In genomic region chr13:95375554-95375914, GRCm38 (mm10) we compare ENCODE assay signal across 8 mouse cellular contexts. TPM values are rescaled to one million over a fixed set of nuclear protein-coding genes. Genes with fewer than 3 reads are reported as not detected.
A peak's percentile ranks its signal among the peaks of the same experiment; 100 is the strongest.
DNase-seq lines count a peak whose midpoint lies in the region; ATAC-seq and TF ChIP-seq lines count a peak whose summit lies in the region.

No protein-coding gene starts in this region.

- H3K36me3 ChIP-seq in kidney, embryonic 16.5 days (ENCODE audit: insufficient read depth, low read length) = peaks cover 5% of the 10 kb centered on the region; the same call in 1 of the 2 replicates
- H3K36me3 ChIP-seq in embryonic facial prominence, embryonic 11.5 days (replicated peaks; ENCODE audit: control insufficient read depth, insufficient read depth, low read depth, low read length) = no peaks in the 10 kb centered on the region
- H3K36me3 ChIP-seq in intestine, embryonic 15.5 days = peaks cover 4% of the 10 kb centered on the region
- H3K36me3 ChIP-seq in myocyte (ENCODE audit: control insufficient read depth, insufficient read depth) = peaks cover 8% of the 10 kb centered on the region

- no peaks in the 10 kb centered on the region for H3K9me3 ChIP-seq in kidney, embryonic 16.5 days (ENCODE audit: low read length)
- H3K9me3 ChIP-seq in embryonic facial prominence, embryonic 11.5 days (replicated peaks; ENCODE audit: control insufficient read depth, low read length) = no peaks in the 10 kb centered on the region
- no peaks in the 10 kb centered on the region for H3K9me3 ChIP-seq in intestine, embryonic 15.5 days

- H3ac ChIP-seq in myocyte (ENCODE audit: control insufficient read depth, insufficient read length) = peak overlapping the region; percentile 100

- peak overlapping the region; percentile 92 for H3K9ac ChIP-seq in kidney, embryonic 16.5 days (replicated peaks; ENCODE audit: low read length)
- peak overlapping the region; percentile 94 for H3K9ac ChIP-seq in embryonic facial prominence, embryonic 11.5 days (replicated peaks; ENCODE audit: low read length)
- H3K9ac ChIP-seq in intestine, embryonic 15.5 days = peak overlapping the region; percentile 90; the same call in 1 of the 2 replicates

- H3K4me3 ChIP-seq in kidney, embryonic 16.5 days (ENCODE audit: low read length) = peak overlapping the region; percentile 89
- peak overlapping the region; percentile 99 for H3K4me3 ChIP-seq in embryonic facial prominence, embryonic 11.5 days (ENCODE audit: low read depth, low read length)
- H3K4me3 ChIP-seq in intestine, embryonic 15.5 days (replicated peaks) = peak overlapping the region; percentile 100
- peak overlapping the region; percentile 46 for H3K4me3 ChIP-seq in myocyte

- DNase-seq in kidney, adult 11 months = no peak
- no peak for DNase-seq in embryonic facial prominence, embryonic 11.5 days (ENCODE audit: low spot score)
- no peak for DNase-seq in cerebellum, adult 11-12 months
- no peak for DNase-seq in ovary, postnatal 36 days (ENCODE audit: low spot score)
- DNase-seq in right cerebral cortex, postnatal 4 days = no peak

- no peaks in the 10 kb centered on the region for H3K27me3 ChIP-seq in kidney, embryonic 16.5 days (ENCODE audit: insufficient read depth, low read length)
- no peaks in the 10 kb centered on the region for H3K27me3 ChIP-seq in embryonic facial prominence, embryonic 11.5 days (ENCODE audit: control insufficient read depth, insufficient read depth, low read length)
- no peaks in the 10 kb centered on the region for H3K27me3 ChIP-seq in intestine, embryonic 15.5 days (replicated peaks)
- no peaks in the 10 kb centered on the region for H3K27me3 ChIP-seq in myocyte (ENCODE audit: control insufficient read depth, insufficient read depth, insufficient read length)

- no peak for TF ChIP-seq POLR2A in myocyte (IDR thresholded peaks at IDR 0.05; ENCODE audit: insufficient read length, low read depth)

- peak overlapping the region; percentile 75 for H3K27ac ChIP-seq in kidney, embryonic 16.5 days (ENCODE audit: low read length)
- H3K27ac ChIP-seq in embryonic facial prominence, embryonic 11.5 days (replicated peaks; ENCODE audit: low read depth, low read length) = no peak overlapping the region
- H3K27ac ChIP-seq in intestine, embryonic 15.5 days = peak overlapping the region; percentile 85; the same call in 1 of the 2 replicates

- 24% methylated on average over 6 of the region's 6 CpGs for WGBS in kidney, embryonic 16.5 days
- WGBS in embryonic facial prominence, embryonic 11.5 days = 25% methylated on average over 6 of the region's 6 CpGs
- 20% methylated on average over 6 of the region's 6 CpGs for WGBS in intestine, embryonic 15.5 days

- H3K4me2 ChIP-seq in kidney, embryonic 16.5 days (replicated peaks; ENCODE audit: low read depth, low read length) = peak overlapping the region; percentile 59
- H3K4me2 ChIP-seq in embryonic facial prominence, embryonic 11.5 days (ENCODE audit: low read depth, low read length) = peak overlapping the region; percentile 7; the same call in 1 of the 2 replicates
- H3K4me2 ChIP-seq in intestine, embryonic 15.5 days (replicated peaks) = peak overlapping the region; percentile 77
- H3K4me2 ChIP-seq in myocyte (ENCODE audit: low read depth) = peak overlapping the region; percentile 68

- ATAC-seq in kidney, embryonic 16.5 days (ENCODE audit: low FRiP score, low TSS enrichment) = peak; percentile 25
- ATAC-seq in embryonic facial prominence, embryonic 11.5 days (replicated peaks; ENCODE audit: insufficient number of reproducible peaks, low FRiP score, low TSS enrichment, low read depth) = no peak
- ATAC-seq in intestine, embryonic 15.5 days = peak; percentile 30

- peaks cover 32% of the 10 kb centered on the region for H3K79me2 ChIP-seq in myocyte (ENCODE audit: control insufficient read depth, insufficient read depth)

- H3K4me1 ChIP-seq in kidney, embryonic 16.5 days (ENCODE audit: insufficient read depth, low read length) = peaks cover 11% of the 10 kb centered on the region
- H3K4me1 ChIP-seq in embryonic facial prominence, embryonic 11.5 days (ENCODE audit: control insufficient read depth, insufficient read depth, low read length) = no peaks in the 10 kb centered on the region
- peaks cover 8% of the 10 kb centered on the region for H3K4me1 ChIP-seq in intestine, embryonic 15.5 days (replicated peaks)

TF ChIP-seq in myocyte, 11 proteins besides CTCF, POLR2A, EP300 and RAD21:
- TF ChIP-seq USF1 (IDR thresholded peaks at IDR 0.05; ENCODE audit: low read depth) (no peak), E2F4 (IDR thresholded peaks at IDR 0.05; ENCODE audit: insufficient read depth) (no peak), MAX (IDR thresholded peaks at IDR 0.05; ENCODE audit: low read depth) (no peak), TCF3 (IDR thresholded peaks at IDR 0.05; ENCODE audit: insufficient read length, low read depth) (no peak), CEBPB (IDR thresholded peaks at IDR 0.05; ENCODE audit: insufficient read depth, poor library complexity, severe bottlenecking) (no peak), POLR2AphosphoS2 (IDR thresholded peaks at IDR 0.05; ENCODE audit: insufficient read length, low read depth) (no peak), MYOD1 (IDR thresholded peaks at IDR 0.05; ENCODE audit: control insufficient read depth in 1 of 3, insufficient read length in 2 of 3, low read depth in 2 of 3) (no peak), MYOG (IDR thresholded peaks at IDR 0.05; ENCODE audit: control insufficient read depth in 1 of 3, insufficient read depth in 1 of 3, insufficient read length in 2 of 3, low read depth in 2 of 3) (no peak), REST (IDR thresholded peaks at IDR 0.05; ENCODE audit: insufficient read depth, insufficient read length) (no peak), TCF12 (IDR thresholded peaks at IDR 0.05; ENCODE audit: insufficient read depth, poor library complexity, severe bottlenecking) (no peak), SRF (IDR thresholded peaks at IDR 0.05; ENCODE audit: control insufficient read depth, insufficient read length, low read depth) (no peak)

RNA-seq across cellular contexts. Expression of gene Aggf1, which starts 0.4 kb away (rescaled TPM):
- 34.0 and 35.8 TPM in 2 replicates for polyA plus RNA-seq in kidney, embryonic 16.5 days (2015; fragmentation: Nextera tagmentation; extraction: Ambion mirVana)
- polyA plus RNA-seq in embryonic facial prominence, embryonic 11.5 days (2014; fragmentation: Nextera tagmentation; extraction: Ambion mirVana) = 48.0 and 48.5 TPM in 2 replicates
- polyA plus RNA-seq in intestine, embryonic 15.5 days (2015; fragmentation: Nextera tagmentation; extraction: Ambion mirVana) = 29.8 and 32.3 TPM in 2 replicates
- polyA plus RNA-seq in myocyte (2012; fragmentation: generic; extraction: Trizol) = 12.3 TPM

RNA-seq across cellular contexts. Expression of gene Zbed3, which starts 52.1 kb away (rescaled TPM):
- 77.8 and 85.6 TPM in 2 replicates for polyA plus RNA-seq in kidney, embryonic 16.5 days (2015; fragmentation: Nextera tagmentation; extraction: Ambion mirVana)
- 71.2 and 82.0 TPM in 2 replicates for polyA plus RNA-seq in embryonic facial prominence, embryonic 11.5 days (2014; fragmentation: Nextera tagmentation; extraction: Ambion mirVana)
- polyA plus RNA-seq in intestine, embryonic 15.5 days (2015; fragmentation: Nextera tagmentation; extraction: Ambion mirVana) = 49.2 and 53.4 TPM in 2 replicates
- 24.6 TPM for polyA plus RNA-seq in myocyte (2012; fragmentation: generic; extraction: Trizol)

Comparison
In these comparisons a context has a peak if more than half of its experiments do, and no peak if none do; other contexts are left out.
1. H3K4me2 ChIP-seq: peak in every context shown above with its lines; median percentile 77 in intestine, embryonic 15.5 days; 68 in myocyte; 59 in kidney, embryonic 16.5 days; 7 in embryonic facial prominence, embryonic 11.5 days.
2. H3K4me3 ChIP-seq: peak in every context shown above with its lines; median percentile 100 in intestine, embryonic 15.5 days; 99 in embryonic facial prominence, embryonic 11.5 days; 89 in kidney, embryonic 16.5 days; 46 in myocyte.